Mouse (Mus musculus) layer of hippocampus, adult 9-11 months (tissue): ENCODE results near the gene Emd.
"Not testable (repeated sequence)": the region's sequence is repeated elsewhere in the genome, so short reads cannot be mapped to it uniquely, and the experiment has no call there.

Experiments
- DNase-seq: peaks from one replicate; pipeline ENCODE4 v3.0.0; 2022

Emd gene

GRCm38 (mm10) chrX:74254153-74254887 is at the start of gene Emd:
Emd (plus strand) TSS chrX:74254687.
- peak; percentile 94 for DNase-seq

- DNase-seq: no peak
Observed at GRCm38 (mm10) chrX:74218496-74218895, 36.0 kb upstream of the Emd start.

- DNase-seq: no peak
Observed at GRCm38 (mm10) chrX:74219449-74219848, 35.0 kb upstream of the Emd start.

- DNase-seq: not testable (repeated sequence)
Observed at GRCm38 (mm10) chrX:74220099-74220498, 34.4 kb upstream of the Emd start.

GRCm38 (mm10) chrX:74230038-74230437 is 24.4 kb upstream of the Emd start:
- no peak for DNase-seq

- DNase-seq: no peak
Observed at GRCm38 (mm10) chrX:74233196-74233595, 21.3 kb upstream of the Emd start.

GRCm38 (mm10) chrX:74240332-74240731 is 14.2 kb upstream of the Emd start:
- no peak for DNase-seq

GRCm38 (mm10) chrX:74243396-74243795 is 11.1 kb upstream of the Emd start:
- DNase-seq: peak; percentile 34

GRCm38 (mm10) chrX:74243807-74244206 is 10.7 kb upstream of the Emd start:
- no peak for DNase-seq

- peak; percentile 17 for DNase-seq
Observed at GRCm38 (mm10) chrX:74244614-74245083, 9.8 kb upstream of the Emd start.

GRCm38 (mm10) chrX:74245107-74245506 is 9.4 kb upstream of the Emd start:
- no peak for DNase-seq

GRCm38 (mm10) chrX:74245687-74246086 is 8.8 kb upstream of the Emd start:
- DNase-seq: peak; percentile 77

GRCm38 (mm10) chrX:74246213-74246681 is 8.2 kb upstream of the Emd start:
- peak; percentile 92 for DNase-seq

GRCm38 (mm10) chrX:74246693-74247092 is 7.8 kb upstream of the Emd start:
- no peak for DNase-seq

- no peak for DNase-seq
Observed at GRCm38 (mm10) chrX:74248651-74249050, 5.8 kb upstream of the Emd start.

GRCm38 (mm10) chrX:74249615-74250014 is 4.9 kb upstream of the Emd start, which contains the start of gene Flna:
Flna (minus strand) TSS chrX:74249820.
- peak; percentile 67 for DNase-seq

GRCm38 (mm10) chrX:74254888-74255565 is 540 bp downstream of the Emd start:
- no peak for DNase-seq

- no peak for DNase-seq
Observed at GRCm38 (mm10) chrX:74257746-74258145, 3.3 kb downstream of the Emd start.

GRCm38 (mm10) chrX:74269736-74270061 is 15.2 kb downstream of the Emd start:
- peak; percentile 32 for DNase-seq

GRCm38 (mm10) chrX:74270062-74270901 is 15.8 kb downstream of the Emd start, which contains the start of gene Rpl10:
Rpl10 (plus strand) TSS chrX:74270812.
- peak; percentile 97 for DNase-seq

- DNase-seq: peak; percentile 27
Observed at GRCm38 (mm10) chrX:74270902-74271551, 16.5 kb downstream of the Emd start.
